Mouse (Mus musculus): Measurements from ENCODE around the gene Ppp5c. TPM values are rescaled to one million over a fixed set of nuclear protein-coding genes. Genes with fewer than 3 reads are reported as not detected.

Gene Ppp5c
- polyA plus RNA-seq, 1 experiment from 2014 or later, result 117 TPM

DNA sequence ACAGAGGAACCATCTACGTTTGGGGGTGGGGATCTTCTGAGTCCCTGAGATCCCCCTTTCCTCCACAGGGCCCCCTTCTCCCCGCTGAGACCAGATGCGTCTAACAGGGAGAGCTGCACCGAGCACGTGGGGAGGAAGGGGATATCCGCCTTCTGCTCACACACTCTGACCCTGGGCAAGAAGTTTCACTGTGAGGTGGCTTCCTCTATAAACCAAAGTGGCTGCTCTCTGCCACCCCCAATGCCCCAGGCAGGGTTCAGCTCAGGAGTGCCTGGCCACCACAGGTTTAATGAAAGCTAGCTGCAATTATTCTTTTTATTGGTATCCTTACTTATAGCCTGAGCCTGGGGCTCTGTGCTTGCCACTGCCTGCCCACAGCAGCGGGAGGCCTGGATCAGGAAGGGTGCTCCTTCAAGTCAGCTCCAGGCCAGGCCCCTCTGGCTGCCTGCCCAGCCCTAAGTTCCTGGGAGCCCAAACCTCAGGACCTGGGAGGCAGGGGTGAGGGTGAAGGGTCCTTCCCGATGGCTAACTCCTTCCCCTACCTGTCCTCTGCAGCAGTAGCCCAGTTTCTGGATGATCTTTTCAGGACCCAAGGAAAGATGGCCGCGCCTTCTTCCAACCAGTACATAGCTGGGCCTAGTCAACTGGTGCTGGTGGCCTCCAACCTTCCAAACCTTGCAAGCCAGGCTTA is 2.8 kb downstream of the Ppp5c start:
- peak overlapping the region; percentile 51; the same call in 1 of the 2 replicates for H3K27ac ChIP-seq (ENCODE audit: low read depth)

DNA sequence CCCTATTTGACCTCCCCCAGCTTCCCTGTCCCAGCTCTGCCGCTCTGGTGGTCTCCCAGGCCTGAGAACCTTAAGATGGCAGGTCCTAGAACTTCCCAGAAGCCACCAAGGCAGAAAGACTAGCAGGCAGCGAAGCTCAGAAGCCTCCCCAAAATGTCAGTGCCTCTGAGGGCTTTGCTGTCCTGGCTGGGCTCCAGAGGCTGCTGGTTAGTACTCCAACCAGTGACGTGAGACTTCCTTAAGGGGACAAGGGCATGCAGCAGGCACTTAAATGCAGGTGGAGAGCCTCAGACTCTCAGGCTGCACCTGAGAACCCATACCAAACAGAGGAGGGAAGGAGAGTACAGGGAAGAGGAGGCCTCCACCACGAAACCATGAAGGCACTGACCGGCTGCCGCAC is 3.6 kb downstream of the Ppp5c start:
- WGBS, result 72% methylated on average over 6 of the region's 6 CpGs
- Histone ChIP-seq H3K27me3 (ENCODE audit: insufficient read depth, low read length) (no peaks in the 10 kb centered on the region), H3K27ac (ENCODE audit: low read depth) (peak overlapping the region; percentile 51; the same call in 1 of the 2 replicates), H3K9me3 (ENCODE audit: low read depth, low read length) (no peaks in the 10 kb centered on the region), H3K4me3 (ENCODE audit: low read depth, low read length) (no peak overlapping the region), H3K4me1 (ENCODE audit: insufficient read depth) (no peaks in the 10 kb centered on the region), H3K36me3 (ENCODE audit: insufficient read depth) (peaks cover 54% of the 10 kb centered on the region), H3K4me2 (no peak overlapping the region), H3K9ac (no peak overlapping the region)
- DNase-seq (peak; percentile 28), ATAC-seq (ENCODE audit: insufficient read depth) (no peak)
- no peak for TF ChIP-seq CTCF (IDR thresholded peaks at IDR 0.05; ENCODE audit: low read depth)

More for the DNA sequence above, 2.8 kb downstream of the Ppp5c start:
- TF ChIP-seq CTCF (IDR thresholded peaks at IDR 0.05; ENCODE audit: low read depth), result no peak
- Histone ChIP-seq H3K9ac (no peak overlapping the region; the same call in 1 of the 2 replicates), H3K36me3 (ENCODE audit: insufficient read depth) (peaks cover 47% of the 10 kb centered on the region), H3K4me3 (ENCODE audit: low read depth, low read length) (no peak overlapping the region), H3K27me3 (ENCODE audit: insufficient read depth, low read length) (no peaks in the 10 kb centered on the region), H3K4me2 (peak overlapping the region; percentile 18; the same call in 1 of the 2 replicates), H3K9me3 (ENCODE audit: low read depth, low read length) (no peaks in the 10 kb centered on the region), H3K4me1 (ENCODE audit: insufficient read depth) (no peaks in the 10 kb centered on the region)
- ATAC-seq (ENCODE audit: insufficient read depth), result no peak
- DNase-seq, result peak; percentile 9
- WGBS, result 76% methylated on average over 10 of the region's 10 CpGs

- peaks cover 58% of the 10 kb centered on the region for H3K36me3 ChIP-seq (ENCODE audit: insufficient read depth)
- H3K4me1 ChIP-seq (ENCODE audit: insufficient read depth), result no peaks in the 10 kb centered on the region
- ATAC-seq (ENCODE audit: insufficient read depth) (no peak), DNase-seq (no peak)
- H3K4me3 ChIP-seq (ENCODE audit: low read depth, low read length), result no peak overlapping the region
- no peaks in the 10 kb centered on the region for H3K9me3 ChIP-seq (ENCODE audit: low read depth, low read length)
- H3K27ac ChIP-seq (ENCODE audit: low read depth), result peak overlapping the region; percentile 51; the same call in 1 of the 2 replicates
- no peak for TF ChIP-seq CTCF (IDR thresholded peaks at IDR 0.05; ENCODE audit: low read depth)
- no peaks in the 10 kb centered on the region for H3K27me3 ChIP-seq (ENCODE audit: insufficient read depth, low read length)
- WGBS, result 66% methylated on average over 4 of the region's 4 CpGs
- no peak overlapping the region for H3K9ac ChIP-seq
- H3K4me2 ChIP-seq, result no peak overlapping the region
Measured at GRCm38 (mm10) chr7:17023701-17024100, 4.0 kb downstream of the Ppp5c start.

DNA sequence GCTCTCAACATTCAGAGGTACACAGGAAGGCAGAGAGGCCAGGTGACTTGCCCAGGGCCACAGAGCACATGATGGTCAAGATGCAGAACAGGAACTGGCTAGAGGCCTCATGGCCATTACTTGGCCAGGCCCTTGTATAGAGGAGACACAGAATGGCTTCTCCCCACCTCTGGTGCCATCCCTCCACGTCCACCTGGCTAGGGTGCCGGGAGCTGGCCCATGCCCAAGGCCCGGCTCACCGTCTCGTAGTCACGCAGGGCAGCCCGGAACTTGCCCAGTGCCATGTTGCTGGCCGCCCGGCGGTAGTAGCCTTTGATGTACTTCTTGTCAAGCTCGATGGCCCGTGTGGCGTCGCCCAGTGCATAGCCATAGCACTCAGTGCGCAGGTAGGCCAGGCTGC is 5.5 kb downstream of the Ppp5c start:
- H3K4me3 ChIP-seq (ENCODE audit: low read depth, low read length), result no peak overlapping the region
- no peaks in the 10 kb centered on the region for H3K27me3 ChIP-seq (ENCODE audit: insufficient read depth, low read length)
- TF ChIP-seq CTCF (IDR thresholded peaks at IDR 0.05; ENCODE audit: low read depth), result no peak
- 96% methylated on average over 15 of the region's 15 CpGs for WGBS
- H3K27ac ChIP-seq (ENCODE audit: low read depth), result no peak overlapping the region
- no peak for DNase-seq
- H3K9me3 ChIP-seq (ENCODE audit: low read depth, low read length), result no peaks in the 10 kb centered on the region
- no peak for ATAC-seq (ENCODE audit: insufficient read depth)
- H3K4me2 ChIP-seq, result no peak overlapping the region
- no peaks in the 10 kb centered on the region for H3K4me1 ChIP-seq (ENCODE audit: insufficient read depth)
- H3K9ac ChIP-seq, result no peak overlapping the region
- H3K36me3 ChIP-seq (ENCODE audit: insufficient read depth), result peaks cover 71% of the 10 kb centered on the region

DNA sequence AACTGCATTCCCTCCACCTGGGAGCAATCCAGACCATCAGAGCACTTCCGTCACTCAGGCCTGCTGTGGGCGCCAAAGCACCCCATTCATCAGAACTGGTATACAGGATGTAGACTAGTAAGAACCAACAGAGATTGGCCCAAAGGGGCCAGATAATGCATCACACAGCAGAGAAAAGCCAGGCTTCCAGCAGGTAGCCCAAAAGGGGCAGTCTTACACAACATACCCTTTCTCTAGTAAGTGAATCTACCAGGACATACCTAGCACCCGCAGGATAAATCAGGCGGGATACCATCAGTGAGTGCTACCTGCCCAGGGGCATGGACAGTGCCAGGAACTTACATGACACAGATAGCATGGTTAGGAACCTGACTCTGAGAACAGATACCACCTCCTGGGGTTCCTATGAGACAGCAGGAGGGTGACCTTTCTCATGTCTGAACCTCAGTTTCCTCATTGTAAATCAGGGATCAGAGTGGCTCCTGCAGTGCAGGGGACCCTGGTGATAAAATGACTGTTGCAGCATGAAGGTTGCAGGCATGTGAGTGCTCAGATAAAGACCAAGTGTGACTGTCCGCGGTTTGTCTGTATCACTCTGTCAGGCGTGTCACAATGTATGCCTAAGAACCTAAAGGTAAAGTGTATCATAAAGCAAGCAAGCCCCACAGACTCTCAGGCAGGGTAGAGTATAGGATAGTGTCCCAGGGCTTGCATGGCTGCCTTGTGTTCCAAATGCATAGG is 8.1 kb downstream of the Ppp5c start:
- Histone ChIP-seq H3K4me2 (no peak overlapping the region), H3K4me3 (ENCODE audit: low read depth, low read length) (no peak overlapping the region), H3K36me3 (ENCODE audit: insufficient read depth) (peaks cover 95% of the 10 kb centered on the region), H3K4me1 (ENCODE audit: insufficient read depth) (no peaks in the 10 kb centered on the region), H3K27me3 (ENCODE audit: insufficient read depth, low read length) (no peaks in the 10 kb centered on the region), H3K27ac (ENCODE audit: low read depth) (no peak overlapping the region), H3K9me3 (ENCODE audit: low read depth, low read length) (no peaks in the 10 kb centered on the region), H3K9ac (no peak overlapping the region)
- WGBS, result 80% methylated on average over 7 of the region's 7 CpGs
- DNase-seq, result no peak
- no peak for TF ChIP-seq CTCF (IDR thresholded peaks at IDR 0.05; ENCODE audit: low read depth)
- no peak for ATAC-seq (ENCODE audit: insufficient read depth)

DNA sequence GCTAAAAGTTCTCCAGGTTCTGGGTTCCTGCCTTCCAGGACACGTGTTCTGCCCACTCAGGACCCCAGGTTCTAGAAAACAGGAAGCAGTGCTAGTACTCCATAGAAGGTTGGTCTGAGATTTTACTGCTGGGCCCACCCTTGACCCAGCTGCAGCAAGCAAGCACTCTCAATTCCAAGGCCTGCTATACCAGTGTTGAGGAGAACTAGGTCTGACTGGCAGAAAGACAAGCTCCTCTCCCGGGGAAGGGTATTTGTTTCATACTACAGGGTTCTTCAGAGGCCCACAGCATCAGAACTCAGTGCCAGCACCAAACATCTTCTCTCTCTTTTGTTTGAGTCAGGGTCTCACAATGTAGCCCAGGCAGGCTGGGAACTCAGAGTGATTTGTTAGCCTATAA is 9.8 kb downstream of the Ppp5c start:
- ATAC-seq (ENCODE audit: insufficient read depth) (no peak), DNase-seq (no peak)
- Histone ChIP-seq H3K9ac (no peak overlapping the region), H3K9me3 (ENCODE audit: low read depth, low read length) (no peaks in the 10 kb centered on the region), H3K27me3 (ENCODE audit: insufficient read depth, low read length) (no peaks in the 10 kb centered on the region), H3K4me1 (ENCODE audit: insufficient read depth) (no peaks in the 10 kb centered on the region), H3K4me2 (no peak overlapping the region), H3K27ac (ENCODE audit: low read depth) (no peak overlapping the region), H3K4me3 (ENCODE audit: low read depth, low read length) (no peak overlapping the region), H3K36me3 (ENCODE audit: insufficient read depth) (peaks cover 95% of the 10 kb centered on the region)
- whole genome bisulfite sequencing, result 79% methylated on average over 2 of the region's 2 CpGs
- no peak for TF ChIP-seq CTCF (IDR thresholded peaks at IDR 0.05; ENCODE audit: low read depth)

GRCm38 (mm10) chr7:17017036-17017435 is 10.7 kb downstream of the Ppp5c start:
- peak; percentile 66 for DNase-seq
- Histone ChIP-seq H3K27ac (ENCODE audit: low read depth) (peak overlapping the region; percentile 43; the same call in 1 of the 2 replicates), H3K27me3 (ENCODE audit: insufficient read depth, low read length) (no peaks in the 10 kb centered on the region), H3K4me3 (ENCODE audit: low read depth, low read length) (no peak overlapping the region), H3K4me2 (no peak overlapping the region), H3K36me3 (ENCODE audit: insufficient read depth) (peaks cover 96% of the 10 kb centered on the region), H3K9ac (no peak overlapping the region), H3K4me1 (ENCODE audit: insufficient read depth) (no peaks in the 10 kb centered on the region), H3K9me3 (ENCODE audit: low read depth, low read length) (no peaks in the 10 kb centered on the region)
- ATAC-seq (ENCODE audit: insufficient read depth), result peak; percentile 78
- 72% methylated on average over 1 of the region's 1 CpGs for WGBS
- TF ChIP-seq CTCF (IDR thresholded peaks at IDR 0.05; ENCODE audit: low read depth), result no peak

Data from lung, embryonic 14.5 days (tissue).